Mouse (Mus musculus) forebrain, embryonic 15.5 days (tissue): ENCODE results near the gene Kcnip3. TPM values are rescaled to one million over a fixed set of nuclear protein-coding genes. Genes with fewer than 3 reads are reported as not detected.

Experiments used
- ATAC-seq: fragments of 200-750 bp; cut with Nextera tagmentation; replicated peaks from 2 replicates; pipeline ENCODE4 v1.8.0; 2017; ENCODE audit warnings: mild to moderate bottlenecking, moderate TSS enrichment, moderate library complexity
- H3K27ac ChIP-seq: fragments of 300-500 bp; sonication (generic); replicated peaks from 2 replicates; pipeline ENCODE4 v1.5.1; 2015; ENCODE audit warnings: mild to moderate bottlenecking, inconsistent platforms
- H3K27me3 ChIP-seq: fragments of 300-500 bp; sonication (generic); 2 replicates; pipeline ENCODE4 v1.6.1; 2015; ENCODE audit warnings: inconsistent platforms
- H3K36me3 ChIP-seq: fragments of 300-500 bp; sonication (generic); 2 replicates; pipeline ENCODE4 v1.6.1; 2015; ENCODE audit warnings: mild to moderate bottlenecking, inconsistent platforms
- H3K4me1 ChIP-seq: fragments of 300-500 bp; sonication (generic); 2 replicates; pipeline ENCODE4 v1.6.1; 2015; ENCODE audit warnings: inconsistent platforms
- H3K4me2 ChIP-seq: fragments of 300-500 bp; sonication (generic); replicated peaks from 2 replicates; pipeline ENCODE4 v1.6.1; 2015; ENCODE audit warnings: mild to moderate bottlenecking, inconsistent platforms
- H3K4me3 ChIP-seq: fragments of 300-500 bp; sonication (generic); 2 replicates; pipeline ENCODE4 v1.5.1; 2015; ENCODE audit warnings: mild to moderate bottlenecking, inconsistent platforms
- H3K9ac ChIP-seq: fragments of 300-500 bp; sonication (generic); replicated peaks from 2 replicates; pipeline ENCODE4 v1.6.1; 2015; ENCODE audit warnings: mild to moderate bottlenecking, inconsistent platforms
- H3K9me3 ChIP-seq: fragments of 300-500 bp; sonication (generic); 2 replicates; pipeline ENCODE4 v1.6.1; 2016; ENCODE audit warnings: inconsistent platforms
- WGBS: fragments of 180-500 bp; shearing (Covaris S2); methylation state at CpG from one replicate; pipeline ENCODE4 v1.1.7; 2015; ENCODE audit warnings: mixed read lengths; 5-methylcytosine and 5-hydroxymethylcytosine counted together
- polyA plus RNA-seq: library from polyadenylated mRNA; unstranded; fragments of >200 nt; fragmentation: Nextera tagmentation; extraction: Ambion mirVana; gene quantifications from 2 replicates; pipeline ENCODE4 v1.2.1, GENCODE M21; 2015

The Kcnip3 gene
- polyA plus RNA-seq, 1 experiment from 2014 or later, result 8.6 TPM

DNA sequence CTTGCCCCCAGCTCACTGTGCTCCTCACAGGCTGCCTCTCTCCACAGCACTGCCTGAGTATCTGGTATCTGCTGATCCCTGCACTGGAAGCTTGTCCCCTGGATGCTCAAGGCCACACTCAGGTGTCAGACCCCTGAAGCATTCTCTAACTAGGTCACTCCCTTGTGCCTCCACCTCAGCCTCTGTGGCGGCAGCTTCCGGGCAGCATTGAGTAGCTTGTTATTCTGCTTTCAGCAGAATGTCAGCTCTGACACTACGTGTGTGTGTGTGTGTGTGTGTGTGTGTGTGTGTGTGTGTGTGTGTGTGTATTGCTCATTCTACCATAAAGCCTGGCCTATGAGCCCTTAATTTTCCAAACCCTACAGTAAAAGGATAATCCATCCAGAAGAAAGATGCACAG lies 8.7 kb downstream of the Kcnip3 start:
- Histone ChIP-seq H3K9me3 (no peaks in the 10 kb centered on the region), H3K4me2 (no peak overlapping the region), H3K4me3 (no peak overlapping the region), H3K27me3 (no peaks in the 10 kb centered on the region), H3K27ac (no peak overlapping the region), H3K4me1 (peaks cover 14% of the 10 kb centered on the region; the same call in 1 of the 2 replicates), H3K9ac (no peak overlapping the region), H3K36me3 (peaks cover 3% of the 10 kb centered on the region)
- ATAC-seq, result no peak
- 50% methylated on average over 3 of the region's 3 CpGs for WGBS

DNA sequence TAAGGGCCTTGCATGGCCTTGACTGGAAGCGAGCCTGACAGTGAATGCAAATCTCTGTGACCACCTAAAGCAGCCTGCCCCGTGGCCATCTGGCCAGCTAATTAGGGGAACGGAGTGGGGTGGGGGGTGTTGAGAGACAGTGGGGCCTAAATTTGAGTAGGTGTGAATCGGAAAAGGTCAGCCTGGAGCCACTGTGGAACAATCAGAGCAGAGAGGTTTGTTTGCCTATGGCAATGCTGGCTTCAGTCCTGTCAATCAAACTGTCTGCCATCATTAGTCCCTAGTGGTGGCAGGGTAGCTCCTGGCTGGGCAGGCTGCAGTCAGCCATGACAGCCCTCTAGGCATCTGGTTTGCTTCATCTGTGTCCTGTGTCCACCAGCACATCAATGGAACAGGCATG lies 10.5 kb downstream of the Kcnip3 start:
- Histone ChIP-seq H3K27me3 (no peaks in the 10 kb centered on the region), H3K4me3 (no peak overlapping the region), H3K4me2 (no peak overlapping the region), H3K4me1 (peaks cover 3% of the 10 kb centered on the region; the same call in 1 of the 2 replicates), H3K9ac (no peak overlapping the region), H3K9me3 (no peaks in the 10 kb centered on the region), H3K27ac (0 out of 2 replicates have a peak overlapping the region, but pooled peaks have one; percentile 2), H3K36me3 (peaks cover 3% of the 10 kb centered on the region)
- peak; percentile 11; the same call in 1 of the 2 replicates for ATAC-seq
- WGBS, result 41% methylated on average over 4 of the region's 4 CpGs

DNA sequence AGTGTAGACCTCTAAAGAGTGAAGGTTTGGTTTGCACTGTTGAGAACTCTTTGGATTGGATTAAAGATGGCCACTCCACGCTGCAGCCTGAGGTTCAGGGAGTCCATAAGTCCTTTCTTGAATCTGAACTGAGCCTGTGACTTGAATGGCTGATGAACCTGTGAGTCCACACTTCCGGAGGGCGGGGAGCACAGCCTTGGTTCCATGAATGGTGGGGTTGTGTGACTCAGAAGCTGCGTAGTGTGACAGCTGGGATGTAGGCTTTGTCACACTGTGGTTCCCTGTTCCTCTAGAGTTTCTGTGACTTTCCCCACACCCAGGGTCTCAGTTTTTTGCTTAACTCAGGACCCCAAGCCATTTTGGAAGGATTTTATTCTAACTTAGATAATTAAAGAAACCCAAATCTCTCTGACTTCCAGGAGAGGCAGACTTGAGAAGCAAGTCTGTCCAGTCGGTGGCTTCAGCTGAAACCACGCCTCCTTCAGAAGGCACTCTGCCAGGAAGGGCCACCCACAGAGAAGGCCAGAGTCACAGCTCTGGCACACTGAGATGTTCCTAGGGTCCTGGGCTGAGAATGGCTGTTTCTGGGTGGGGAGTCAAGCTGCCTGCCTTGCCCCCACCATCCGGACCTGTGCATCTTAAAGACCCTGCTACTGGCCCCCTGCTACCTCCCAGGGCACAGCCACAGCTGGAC lies 13.8 kb downstream of the Kcnip3 start:
- Histone ChIP-seq H3K27ac (no peak overlapping the region), H3K9me3 (no peaks in the 10 kb centered on the region), H3K4me1 (peaks cover 19% of the 10 kb centered on the region), H3K4me3 (no peak overlapping the region), H3K4me2 (no peak overlapping the region), H3K27me3 (no peaks in the 10 kb centered on the region), H3K36me3 (peaks cover 3% of the 10 kb centered on the region), H3K9ac (no peak overlapping the region)
- 67% methylated on average over 7 of the region's 7 CpGs for WGBS
- no peak for ATAC-seq

DNA sequence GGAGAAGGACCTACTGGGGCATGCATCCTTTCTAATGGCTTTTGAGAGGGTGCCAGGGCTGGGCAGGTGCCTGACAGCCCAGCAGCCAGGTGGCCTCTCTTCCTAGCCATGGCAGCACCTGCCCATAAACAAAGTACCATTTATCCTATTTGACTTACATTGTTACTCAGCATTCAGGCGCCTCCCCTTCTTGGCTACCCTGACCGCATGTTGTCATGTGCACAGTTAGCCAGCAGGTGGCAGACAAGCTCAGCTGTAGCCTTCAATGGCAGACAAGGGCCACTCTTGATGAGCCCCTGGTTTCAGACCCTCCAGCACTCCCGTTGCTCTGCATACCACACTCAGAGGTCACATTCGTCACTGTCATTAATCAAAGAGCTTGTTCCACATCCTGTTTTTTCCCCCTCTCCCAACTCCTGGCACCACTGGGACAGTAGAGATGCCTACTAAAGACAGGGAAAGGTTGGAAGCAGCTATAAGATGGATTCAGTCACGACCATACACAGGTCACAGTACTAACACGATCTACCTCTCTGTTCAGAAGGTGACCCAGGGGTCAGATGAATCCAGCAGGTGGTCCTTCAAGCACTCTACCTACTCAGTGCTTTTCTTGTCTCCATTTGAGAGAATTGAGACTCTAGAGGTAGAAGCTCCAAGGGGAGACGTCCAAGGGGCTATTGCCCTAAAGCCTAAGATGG lies 14.7 kb downstream of the Kcnip3 start:
- Histone ChIP-seq H3K27ac (no peak overlapping the region), H3K4me1 (peaks cover 23% of the 10 kb centered on the region), H3K27me3 (no peaks in the 10 kb centered on the region), H3K4me2 (no peak overlapping the region), H3K9ac (no peak overlapping the region), H3K9me3 (no peaks in the 10 kb centered on the region), H3K4me3 (no peak overlapping the region), H3K36me3 (peaks cover 3% of the 10 kb centered on the region)
- WGBS, result 34% methylated on average over 7 of the region's 7 CpGs
- ATAC-seq, result peak; percentile 60

DNA sequence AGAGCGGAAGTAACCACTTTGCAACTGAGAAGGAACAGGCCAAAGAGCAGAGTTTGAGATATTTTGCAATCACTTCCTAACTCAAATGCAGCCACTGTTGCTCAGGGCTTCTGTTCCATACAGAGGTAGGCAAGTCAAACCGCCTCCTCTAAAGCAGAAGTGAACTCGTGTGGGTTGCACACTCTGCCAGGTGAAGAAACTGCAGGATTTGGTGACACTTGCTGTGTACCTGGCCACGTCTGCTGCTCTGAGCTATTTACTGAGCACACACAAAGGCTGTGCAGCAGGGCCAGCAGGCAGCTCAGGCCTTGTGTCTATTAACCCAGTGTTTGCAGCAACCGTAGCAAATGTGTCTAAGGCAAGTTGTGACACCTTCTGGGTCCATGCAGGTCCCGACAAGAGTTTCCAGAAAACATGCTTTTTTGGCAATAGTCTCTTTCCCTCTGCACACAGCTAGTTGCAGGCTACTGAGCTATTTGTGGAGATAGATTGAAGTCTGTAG lies 15.7 kb downstream of the Kcnip3 start:
- no peak overlapping the region for H3K4me3 ChIP-seq
- ATAC-seq, result no peak

DNA sequence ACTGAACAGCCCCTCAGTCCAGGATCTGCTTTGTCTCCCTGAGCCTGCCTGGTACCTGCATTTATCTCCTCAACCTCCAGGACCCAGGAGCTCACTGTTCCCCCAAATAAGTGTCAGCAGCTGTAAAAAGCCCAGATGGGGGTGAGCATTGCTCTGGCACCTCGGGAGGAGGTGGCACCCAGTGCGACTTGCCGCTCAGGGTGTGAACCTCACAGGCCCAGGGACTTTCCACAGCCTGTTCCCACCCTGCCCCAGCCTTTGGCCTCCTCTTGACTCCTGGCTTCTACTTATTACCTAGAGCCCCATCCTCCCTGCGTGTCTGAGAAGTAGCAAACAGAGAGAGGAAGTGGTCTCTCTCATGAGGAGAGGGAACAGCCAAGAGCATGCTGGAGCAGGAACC lies 16.7 kb downstream of the Kcnip3 start:
- 0 out of 2 replicates have a peak overlapping the region, but pooled peaks have one; percentile 4 for H3K27ac ChIP-seq
- no peaks in the 10 kb centered on the region for H3K9me3 ChIP-seq
- H3K4me2 ChIP-seq, result no peak overlapping the region
- peaks cover 23% of the 10 kb centered on the region for H3K4me1 ChIP-seq
- ATAC-seq, result no peak
- H3K9ac ChIP-seq, result no peak overlapping the region
- no peaks in the 10 kb centered on the region; the same call in none of the 2 replicates for H3K36me3 ChIP-seq
- H3K4me3 ChIP-seq, result no peak overlapping the region
- no peaks in the 10 kb centered on the region for H3K27me3 ChIP-seq
- 75% methylated on average over 4 of the region's 4 CpGs for WGBS

More for the DNA sequence above, 15.7 kb downstream of the Kcnip3 start:
- WGBS, result 91% methylated on average over 6 of the region's 6 CpGs
- H3K4me1 ChIP-seq, result peaks cover 23% of the 10 kb centered on the region
- H3K36me3 ChIP-seq, result peaks cover 3% of the 10 kb centered on the region
- H3K9ac ChIP-seq, result no peak overlapping the region
- H3K27ac ChIP-seq, result no peak overlapping the region
- no peaks in the 10 kb centered on the region for H3K9me3 ChIP-seq
- no peak overlapping the region for H3K4me2 ChIP-seq
- no peaks in the 10 kb centered on the region for H3K27me3 ChIP-seq

DNA sequence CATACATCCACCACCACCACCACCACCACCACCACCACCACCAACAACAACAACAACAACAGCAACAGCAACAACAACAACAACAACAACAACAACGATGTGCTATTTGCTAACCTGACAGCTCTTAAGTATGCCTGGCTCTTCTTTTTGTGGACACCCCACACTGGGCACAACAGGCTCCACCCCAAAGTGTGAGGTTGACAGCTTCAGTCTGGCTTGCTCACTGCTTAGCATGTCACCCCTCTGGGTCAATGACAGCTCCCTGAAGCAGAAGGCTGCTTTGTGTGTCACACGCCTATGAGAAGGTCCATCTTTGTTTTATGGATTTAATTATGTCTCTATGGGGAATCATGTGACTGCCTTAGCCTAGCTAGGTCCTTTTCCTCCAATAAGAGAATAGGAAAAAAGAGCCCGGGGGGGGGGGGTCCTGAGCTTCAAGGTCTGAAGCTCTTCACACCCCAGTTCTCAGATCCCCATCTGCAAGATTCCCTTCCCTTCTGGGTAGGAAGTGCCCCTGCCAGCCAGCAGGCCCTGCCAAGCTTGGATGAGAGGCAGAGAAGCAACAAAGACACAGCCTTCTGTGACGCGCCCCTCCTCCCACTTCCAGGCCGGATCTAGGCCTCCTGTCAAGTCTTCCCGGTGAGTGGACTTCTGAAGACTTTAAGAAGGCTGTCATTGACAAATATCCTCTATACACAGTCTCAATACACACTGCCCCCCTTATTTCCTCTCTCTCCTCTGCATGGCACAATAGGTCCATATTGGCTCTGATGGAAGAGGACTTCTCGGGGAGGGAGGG lies 17.9 kb downstream of the Kcnip3 start:
- ATAC-seq, result peak; percentile 75
- no peaks in the 10 kb centered on the region for H3K9me3 ChIP-seq
- no peak overlapping the region for H3K4me2 ChIP-seq
- WGBS, result 43% methylated on average over 8 of the region's 8 CpGs
- no peaks in the 10 kb centered on the region for H3K27me3 ChIP-seq
- peaks cover 23% of the 10 kb centered on the region for H3K4me1 ChIP-seq
- H3K27ac ChIP-seq, result peak overlapping the region; percentile 71
- H3K9ac ChIP-seq, result no peak overlapping the region
- H3K4me3 ChIP-seq, result no peak overlapping the region
- H3K36me3 ChIP-seq, result no peaks in the 10 kb centered on the region

DNA sequence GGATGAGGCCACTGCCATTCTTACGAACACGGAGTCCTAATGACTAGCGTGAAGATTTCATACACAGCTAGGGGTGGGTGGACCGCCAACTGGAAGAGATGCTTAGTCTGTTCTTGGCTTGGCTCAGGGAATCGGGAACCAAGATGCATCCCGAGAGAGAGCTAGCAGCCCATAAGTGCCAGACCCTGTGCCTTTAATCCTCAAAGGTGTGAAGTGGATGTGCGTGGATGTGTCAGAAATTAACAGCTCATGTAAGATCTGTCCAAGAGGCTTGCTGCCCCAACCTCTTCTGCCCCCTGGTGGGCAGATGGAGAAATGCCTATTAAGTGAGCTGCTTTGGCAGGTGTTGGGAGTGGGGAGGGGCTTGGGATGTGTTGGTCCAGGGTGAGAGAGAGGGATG lies 20.8 kb downstream of the Kcnip3 start:
- H3K4me3 ChIP-seq, result no peak overlapping the region
- no peaks in the 10 kb centered on the region for H3K9me3 ChIP-seq
- no peaks in the 10 kb centered on the region for H3K36me3 ChIP-seq
- H3K27me3 ChIP-seq, result no peaks in the 10 kb centered on the region
- H3K4me2 ChIP-seq, result no peak overlapping the region
- H3K4me1 ChIP-seq, result peaks cover 19% of the 10 kb centered on the region
- ATAC-seq, result 0 out of 2 replicates have a peak, but pooled peaks have one; percentile 24
- H3K9ac ChIP-seq, result no peak overlapping the region
- 0 out of 2 replicates have a peak overlapping the region, but pooled peaks have one; percentile 16 for H3K27ac ChIP-seq
- 53% methylated on average over 7 of the region's 7 CpGs for WGBS

DNA sequence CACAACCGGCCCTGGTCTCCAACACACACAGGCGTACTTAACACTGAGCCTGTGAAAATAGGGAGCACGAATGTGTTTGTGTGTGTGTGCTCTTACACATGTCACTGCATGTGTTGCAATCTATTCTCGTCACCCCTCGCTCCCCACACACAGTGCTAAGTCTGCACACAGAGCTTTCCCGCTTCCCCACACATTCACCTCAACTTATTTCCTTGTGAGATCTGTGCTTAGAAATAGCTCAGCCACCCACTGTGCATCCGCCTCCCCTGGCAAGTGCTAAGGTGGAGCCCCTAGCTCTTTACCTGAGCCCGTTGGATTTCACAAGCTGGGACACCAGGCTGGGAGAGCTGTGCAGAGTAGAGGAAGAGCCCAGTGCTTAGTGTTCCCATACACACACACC lies 23.1 kb downstream of the Kcnip3 start:
- 77% methylated on average over 8 of the region's 8 CpGs for WGBS
- Histone ChIP-seq H3K4me1 (peaks cover 8% of the 10 kb centered on the region), H3K4me3 (no peak overlapping the region), H3K27me3 (no peaks in the 10 kb centered on the region), H3K9me3 (no peaks in the 10 kb centered on the region), H3K9ac (no peak overlapping the region), H3K36me3 (no peaks in the 10 kb centered on the region), H3K4me2 (no peak overlapping the region), H3K27ac (no peak overlapping the region)
- no peak for ATAC-seq

DNA sequence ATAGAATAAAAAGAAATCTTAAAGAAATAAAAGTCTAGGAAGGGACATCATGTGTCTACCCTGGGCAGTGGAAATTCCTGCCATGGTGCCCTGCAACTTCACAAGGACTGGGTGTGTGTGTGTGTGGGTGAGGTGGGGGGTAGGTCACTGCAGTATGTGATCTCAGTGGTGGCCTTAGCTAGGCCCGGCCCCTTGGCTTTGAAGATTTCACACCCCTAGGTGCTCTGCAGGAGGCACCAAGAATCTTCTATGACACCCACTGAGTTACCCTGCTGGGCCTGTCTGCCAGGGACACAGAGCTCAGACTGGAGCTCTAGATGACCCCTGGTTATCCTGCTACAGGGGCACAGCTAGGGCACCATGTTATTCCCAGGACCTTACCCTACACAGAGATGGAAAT lies 25.6 kb downstream of the Kcnip3 start:
- Histone ChIP-seq H3K27me3 (no peaks in the 10 kb centered on the region), H3K9ac (no peak overlapping the region), H3K4me1 (no peaks in the 10 kb centered on the region; the same call in 1 of the 2 replicates), H3K9me3 (no peaks in the 10 kb centered on the region), H3K4me2 (no peak overlapping the region), H3K36me3 (no peaks in the 10 kb centered on the region), H3K27ac (no peak overlapping the region), H3K4me3 (no peak overlapping the region)
- 40% methylated on average over 1 of the region's 1 CpGs for WGBS
- ATAC-seq, result no peak

DNA sequence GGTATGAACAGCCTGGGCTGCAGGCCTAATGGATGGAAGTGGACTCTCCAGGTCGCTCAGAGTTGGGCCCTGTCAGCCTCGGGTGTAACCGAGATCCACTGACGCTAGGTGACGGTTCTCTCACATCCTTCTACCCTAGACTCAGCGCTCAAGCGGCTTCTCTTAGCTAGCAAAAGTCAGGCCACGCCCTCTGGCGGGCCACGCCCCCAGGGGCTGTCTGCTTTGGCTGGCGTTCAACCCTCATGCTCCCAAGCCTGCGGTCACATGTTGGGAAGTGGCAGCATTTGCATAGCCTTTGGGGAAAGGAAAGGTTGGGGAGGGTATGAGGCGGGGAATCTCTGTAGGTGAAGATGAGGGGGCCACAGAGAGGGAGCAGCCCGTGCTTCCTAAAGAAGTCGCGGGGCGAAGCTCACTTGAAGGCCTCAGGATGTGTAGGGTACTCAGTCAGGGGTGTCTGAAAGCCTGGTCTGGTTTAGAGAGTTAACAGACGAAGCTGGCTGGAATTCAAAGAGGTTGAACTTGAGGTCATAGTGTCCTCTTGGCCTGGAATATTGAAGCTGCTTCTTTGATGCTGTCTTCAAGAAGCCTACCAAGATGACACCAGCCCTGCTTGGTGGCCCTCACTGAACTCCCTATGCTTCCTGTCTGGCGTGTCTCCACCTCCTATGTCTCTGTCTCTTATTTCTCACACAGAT lies 37.3 kb downstream of the Kcnip3 start:
- Histone ChIP-seq H3K27me3 (peaks cover 56% of the 10 kb centered on the region), H3K9me3 (no peaks in the 10 kb centered on the region), H3K4me2 (peak overlapping the region; percentile 34), H3K36me3 (no peaks in the 10 kb centered on the region), H3K4me3 (peak overlapping the region; percentile 6), H3K9ac (no peak overlapping the region), H3K27ac (no peak overlapping the region), H3K4me1 (peaks cover 33% of the 10 kb centered on the region)
- ATAC-seq, result peak; percentile 61
- WGBS, result 7% methylated on average over 19 of the region's 19 CpGs
